Mouse (Mus musculus) bone marrow, adult 2 months (tissue): ENCODE results near the gene Fmnl1.

Experiments used
- CTCF ChIP-seq: fragments of 200-500 bp; IDR thresholded peaks from 2 replicates; pipeline ENCODE4 v1.5.1; 2011; ENCODE audit warnings: low read length, control low read depth; ENCODE audit not compliant: control insufficient read depth, insufficient read depth
- POLR2A ChIP-seq: fragments of 200-500 bp; IDR thresholded peaks from 2 replicates; pipeline ENCODE4 v1.6.1; 2011; ENCODE audit warnings: low read depth, mild to moderate bottlenecking, control low read depth, low read length, borderline replicate concordance; ENCODE audit not compliant: control insufficient read depth

GRCm38 (mm10) chr11:103164391-103164790 lies 6.5 kb upstream of the Fmnl1 start:
- TF ChIP-seq POLR2A = no peak
- TF ChIP-seq CTCF = no peak
